ENCODE assay signal across 8 mouse cellular contexts in the genomic region with DNA sequence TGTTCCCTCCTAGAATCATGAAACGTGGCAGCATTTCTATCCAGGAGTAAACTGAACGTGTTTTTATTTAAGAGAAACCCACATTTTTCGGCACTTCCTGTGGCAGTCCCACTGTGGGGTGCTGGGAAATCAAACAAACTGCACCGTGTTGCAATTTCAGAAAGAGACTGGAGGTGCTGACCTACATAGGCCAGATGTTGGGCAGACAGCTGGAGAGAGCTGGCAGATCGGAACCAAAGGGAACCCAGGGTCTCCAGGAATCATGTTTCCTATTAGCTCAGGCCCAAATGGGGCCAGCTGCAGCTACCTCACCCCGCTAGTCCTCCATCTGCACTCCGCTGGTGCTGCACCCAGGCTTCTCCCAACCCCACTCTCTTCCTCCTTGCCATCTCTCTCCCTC. TPM values are rescaled to one million over a fixed set of nuclear protein-coding genes. Genes with fewer than 3 reads are reported as not detected.
DNase-seq lines count a peak whose midpoint lies in the region; ATAC-seq and TF ChIP-seq lines count a peak whose summit lies in the region.

No protein-coding gene starts in this region.

- 67% methylated on average over 7 of the region's 7 CpGs for WGBS in heart, embryonic 13.5 days
- 56% methylated on average over 7 of the region's 7 CpGs for WGBS in lung, postnatal 0 days
- 66% methylated on average over 7 of the region's 7 CpGs for WGBS in kidney, embryonic 16.5 days

- H3K36me3 ChIP-seq in heart, embryonic 13.5 days: peaks cover 4% of the 10 kb centered on the region; the same call in 1 of the 2 replicates
- H3K36me3 ChIP-seq in lung, postnatal 0 days (ENCODE audit: insufficient read depth, low read length): no peaks in the 10 kb centered on the region
- peaks cover 9% of the 10 kb centered on the region; the same call in 1 of the 2 replicates for H3K36me3 ChIP-seq in kidney, embryonic 16.5 days (ENCODE audit: insufficient read depth, low read length)

- no peak for TF ChIP-seq CTCF in lung, postnatal 0 days (IDR thresholded peaks at IDR 0.05)

- H3K4me2 ChIP-seq in heart, embryonic 13.5 days: no peak overlapping the region
- no peak overlapping the region for H3K4me2 ChIP-seq in lung, postnatal 0 days (replicated peaks; ENCODE audit: low read depth, low read length)
- no peak overlapping the region for H3K4me2 ChIP-seq in kidney, embryonic 16.5 days (replicated peaks; ENCODE audit: low read depth, low read length)

- ATAC-seq in heart, embryonic 13.5 days (ENCODE audit: extremely low read depth, insufficient number of reproducible peaks, low FRiP score, low TSS enrichment): no peak
- ATAC-seq in lung, postnatal 0 days: peak; percentile 78
- ATAC-seq in kidney, embryonic 16.5 days (ENCODE audit: low FRiP score, low TSS enrichment): no peak

- no peaks in the 10 kb centered on the region for H3K9me3 ChIP-seq in heart, embryonic 13.5 days
- H3K9me3 ChIP-seq in lung, postnatal 0 days (ENCODE audit: low read length): no peaks in the 10 kb centered on the region
- H3K9me3 ChIP-seq in kidney, embryonic 16.5 days (ENCODE audit: low read length): no peaks in the 10 kb centered on the region

- TF ChIP-seq EP300 in lung, postnatal 0 days (IDR thresholded peaks at IDR 0.05): peak; percentile 72; the same call in 1 of the 2 replicates

- peak overlapping the region; percentile 56; the same call in 1 of the 2 replicates for H3K9ac ChIP-seq in heart, embryonic 13.5 days
- H3K9ac ChIP-seq in lung, postnatal 0 days (replicated peaks; ENCODE audit: low read depth): no peak overlapping the region
- no peak overlapping the region for H3K9ac ChIP-seq in kidney, embryonic 16.5 days (replicated peaks; ENCODE audit: low read length)

- peaks cover 74% of the 10 kb centered on the region for H3K4me1 ChIP-seq in heart, embryonic 13.5 days
- peaks cover 2% of the 10 kb centered on the region; the same call in 1 of the 2 replicates for H3K4me1 ChIP-seq in lung, postnatal 0 days (ENCODE audit: insufficient read depth, low read depth, low read length)
- H3K4me1 ChIP-seq in kidney, embryonic 16.5 days (ENCODE audit: insufficient read depth, low read length): peaks cover 25% of the 10 kb centered on the region

- DNase-seq in urinary bladder, postnatal 14 days (ENCODE audit: low spot score): peak; percentile 30
- DNase-seq in urinary bladder, postnatal 36 days (ENCODE audit: low spot score in 2 of 2): no peak
- peak; percentile 85 for DNase-seq in lung, postnatal 0 days (ENCODE audit: low spot score)
- peak; percentile 31 for DNase-seq in thymus, postnatal 4 days
- DNase-seq in ovary, postnatal 14 days (ENCODE audit: low spot score): no peak
- no peak for DNase-seq in Muller cell, postnatal 12 days (ENCODE audit: inconsistent ontology term)

- no peaks in the 10 kb centered on the region for H3K27me3 ChIP-seq in heart, embryonic 13.5 days (replicated peaks)
- no peaks in the 10 kb centered on the region for H3K27me3 ChIP-seq in lung, postnatal 0 days (replicated peaks; ENCODE audit: insufficient read depth, low read length)
- H3K27me3 ChIP-seq in kidney, embryonic 16.5 days (ENCODE audit: insufficient read depth, low read length): no peaks in the 10 kb centered on the region

- peak overlapping the region; percentile 56 for H3K27ac ChIP-seq in heart, embryonic 13.5 days (replicated peaks)
- H3K27ac ChIP-seq in lung, postnatal 0 days (ENCODE audit: low read length): peak overlapping the region; percentile 77
- no peak overlapping the region for H3K27ac ChIP-seq in kidney, embryonic 16.5 days (ENCODE audit: low read length)

- H3K4me3 ChIP-seq in heart, embryonic 13.5 days: no peak overlapping the region
- H3K4me3 ChIP-seq in lung, postnatal 0 days (ENCODE audit: low read depth, low read length): no peak overlapping the region
- no peak overlapping the region for H3K4me3 ChIP-seq in kidney, embryonic 16.5 days (ENCODE audit: low read length)

RNA-seq across cellular contexts. Expression of gene Sh3pxd2b, which starts 16.8 kb away (rescaled TPM):
- 11.5 and 12.1 TPM in 2 replicates for polyA plus RNA-seq in heart, embryonic 13.5 days (2015; fragmentation: Nextera tagmentation; extraction: Ambion mirVana)
- polyA plus RNA-seq in lung, postnatal 0 days (2015; fragmentation: Nextera tagmentation; extraction: Ambion mirVana): 7.4 and 9.4 TPM in 2 replicates
- polyA plus RNA-seq in kidney, embryonic 16.5 days (2015; fragmentation: Nextera tagmentation; extraction: Ambion mirVana): 17.7 and 20.8 TPM in 2 replicates

Comparison
In these comparisons a context has a peak if more than half of its experiments do, and no peak if none do; other contexts are left out.
1. DNase-seq: peak in urinary bladder, postnatal 14 days (single experiment), lung, postnatal 0 days (single experiment) and thymus, postnatal 4 days (single experiment); none in urinary bladder, postnatal 36 days (0 of 2), ovary, postnatal 14 days (single experiment) and Muller cell, postnatal 12 days (single experiment).